Mouse (Mus musculus): ENCODE measurements around the gene Ntm. TPM values are rescaled to one million over a fixed set of nuclear protein-coding genes. Genes with fewer than 3 reads are reported as not detected.

The Ntm gene
- polyA plus RNA-seq, 1 experiment: not detected

DNA sequence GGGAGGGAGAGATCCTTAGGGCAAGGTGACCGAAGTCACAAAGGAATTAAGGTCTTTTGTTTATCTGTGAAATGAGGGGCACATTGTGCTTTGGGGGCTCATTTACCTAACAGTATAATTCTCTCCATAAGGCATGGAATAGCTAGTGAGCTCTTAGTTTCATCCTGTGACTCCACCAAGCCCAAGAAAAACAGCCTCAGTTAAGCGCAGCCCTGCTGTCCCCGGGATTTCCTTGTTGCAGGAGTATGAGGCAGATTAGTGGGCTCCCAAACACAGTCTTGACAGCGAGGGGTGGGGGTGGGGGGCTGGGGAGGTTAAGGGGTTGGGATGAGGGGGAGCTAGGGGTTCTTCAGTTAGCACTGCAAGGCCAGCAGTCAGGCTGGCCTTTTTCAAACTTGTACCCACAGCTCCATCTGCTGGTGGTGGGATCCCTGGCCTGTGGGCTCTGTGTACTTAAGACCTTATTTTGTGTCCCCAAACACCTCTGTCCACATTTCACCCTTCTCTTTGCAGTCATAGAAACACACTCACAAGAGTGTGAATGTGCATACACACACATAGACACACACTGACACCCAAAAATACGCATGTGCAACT, 504.9 kb downstream of the Ntm start:
- TF ChIP-seq USF1 (IDR thresholded peaks at IDR 0.05; ENCODE audit: low read depth) (no peak), E2F4 (IDR thresholded peaks at IDR 0.05; ENCODE audit: insufficient read depth) (no peak), POLR2A (IDR thresholded peaks at IDR 0.05; ENCODE audit: insufficient read length, low read depth) (no peak), REST (IDR thresholded peaks at IDR 0.05; ENCODE audit: insufficient read depth, insufficient read length) (no peak), MYOG (IDR thresholded peaks at IDR 0.05; ENCODE audit: control insufficient read depth in 1 of 3, insufficient read depth in 1 of 3, insufficient read length in 2 of 3, low read depth in 2 of 3) (no peak), MYOD1 (IDR thresholded peaks at IDR 0.05; ENCODE audit: control insufficient read depth in 1 of 3, insufficient read length in 2 of 3, low read depth in 2 of 3) (no peak), CEBPB (IDR thresholded peaks at IDR 0.05; ENCODE audit: insufficient read depth, poor library complexity, severe bottlenecking) (no peak), TCF3 (IDR thresholded peaks at IDR 0.05; ENCODE audit: insufficient read length, low read depth) (no peak), MAX (IDR thresholded peaks at IDR 0.05; ENCODE audit: low read depth) (no peak), POLR2AphosphoS2 (IDR thresholded peaks at IDR 0.05; ENCODE audit: insufficient read length, low read depth) (no peak), SRF (IDR thresholded peaks at IDR 0.05; ENCODE audit: control insufficient read depth, insufficient read length, low read depth) (no peak), TCF12 (IDR thresholded peaks at IDR 0.05; ENCODE audit: insufficient read depth, poor library complexity, severe bottlenecking) (no peak)
- H3K79me2 ChIP-seq (ENCODE audit: control insufficient read depth, insufficient read depth): no peaks in the 10 kb centered on the region
- no peak overlapping the region for H3ac ChIP-seq (ENCODE audit: control insufficient read depth, insufficient read length)
- H3K4me3 ChIP-seq: no peak overlapping the region
- no peak overlapping the region for H3K4me2 ChIP-seq (ENCODE audit: low read depth)
- no peaks in the 10 kb centered on the region for H3K27me3 ChIP-seq (ENCODE audit: control insufficient read depth, insufficient read depth, insufficient read length)
- H3K36me3 ChIP-seq (ENCODE audit: control insufficient read depth, insufficient read depth): no peaks in the 10 kb centered on the region

DNA sequence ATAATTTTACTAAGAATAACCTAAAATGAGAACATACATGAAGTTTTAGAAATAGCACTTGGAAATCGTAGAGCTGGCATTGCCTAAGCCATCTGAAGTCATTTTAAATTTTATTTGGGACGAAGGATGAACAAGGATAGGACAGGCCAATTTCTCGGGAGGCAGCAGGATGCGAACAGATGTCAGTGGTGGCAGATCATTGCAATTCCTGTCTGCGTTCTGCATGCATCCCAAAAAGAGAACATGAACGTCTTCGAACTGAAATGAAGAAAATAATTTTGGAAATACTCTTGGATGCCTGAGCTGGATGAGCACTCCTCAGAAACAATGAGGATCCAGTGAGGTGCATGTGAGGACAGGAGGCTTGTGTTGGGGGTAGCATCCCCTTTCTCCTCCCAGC, 506.9 kb downstream of the Ntm start:
- TF ChIP-seq MYOG (IDR thresholded peaks at IDR 0.05; ENCODE audit: control insufficient read depth in 1 of 3, insufficient read depth in 1 of 3, insufficient read length in 2 of 3, low read depth in 2 of 3) (no peak), USF1 (IDR thresholded peaks at IDR 0.05; ENCODE audit: low read depth) (no peak), E2F4 (IDR thresholded peaks at IDR 0.05; ENCODE audit: insufficient read depth) (no peak), SRF (IDR thresholded peaks at IDR 0.05; ENCODE audit: control insufficient read depth, insufficient read length, low read depth) (no peak), REST (IDR thresholded peaks at IDR 0.05; ENCODE audit: insufficient read depth, insufficient read length) (no peak), POLR2AphosphoS2 (IDR thresholded peaks at IDR 0.05; ENCODE audit: insufficient read length, low read depth) (no peak), POLR2A (IDR thresholded peaks at IDR 0.05; ENCODE audit: insufficient read length, low read depth) (no peak), TCF12 (IDR thresholded peaks at IDR 0.05; ENCODE audit: insufficient read depth, poor library complexity, severe bottlenecking) (no peak), CEBPB (IDR thresholded peaks at IDR 0.05; ENCODE audit: insufficient read depth, poor library complexity, severe bottlenecking) (no peak), TCF3 (IDR thresholded peaks at IDR 0.05; ENCODE audit: insufficient read length, low read depth) (no peak), MAX (IDR thresholded peaks at IDR 0.05; ENCODE audit: low read depth) (no peak), MYOD1 (IDR thresholded peaks at IDR 0.05; ENCODE audit: control insufficient read depth in 1 of 3, insufficient read length in 2 of 3, low read depth in 2 of 3) (no peak)
- Histone ChIP-seq H3ac (ENCODE audit: control insufficient read depth, insufficient read length) (no peak overlapping the region), H3K4me3 (no peak overlapping the region), H3K27me3 (ENCODE audit: control insufficient read depth, insufficient read depth, insufficient read length) (no peaks in the 10 kb centered on the region), H3K36me3 (ENCODE audit: control insufficient read depth, insufficient read depth) (no peaks in the 10 kb centered on the region), H3K4me2 (ENCODE audit: low read depth) (no peak overlapping the region), H3K79me2 (ENCODE audit: control insufficient read depth, insufficient read depth) (no peaks in the 10 kb centered on the region)

DNA sequence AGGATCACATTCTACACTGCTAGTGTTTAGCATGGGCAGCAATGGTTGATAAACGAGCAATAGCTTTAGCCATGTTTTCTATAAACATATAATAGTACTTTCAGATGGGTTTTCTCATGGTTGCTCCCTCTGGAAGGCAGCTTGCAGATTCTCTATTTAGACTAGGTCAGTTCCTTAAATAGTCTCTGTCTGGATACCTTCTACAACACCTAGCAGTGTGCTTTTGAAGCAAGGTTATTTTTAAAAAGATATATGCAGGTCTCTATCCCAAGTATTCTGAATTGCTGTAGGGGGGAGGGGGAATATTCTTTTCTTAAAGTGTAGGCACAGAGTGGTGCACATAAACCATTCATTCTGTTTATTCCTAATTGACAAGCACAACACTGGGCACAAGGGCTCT, 511.7 kb downstream of the Ntm start:
- no peak overlapping the region for H3ac ChIP-seq (ENCODE audit: control insufficient read depth, insufficient read length)
- H3K4me2 ChIP-seq (ENCODE audit: low read depth): no peak overlapping the region
- no peaks in the 10 kb centered on the region for H3K36me3 ChIP-seq (ENCODE audit: control insufficient read depth, insufficient read depth)
- no peak for TF ChIP-seq MYOD1 (IDR thresholded peaks at IDR 0.05; ENCODE audit: control insufficient read depth in 1 of 3, insufficient read length in 2 of 3, low read depth in 2 of 3)
- no peak for TF ChIP-seq CEBPB (IDR thresholded peaks at IDR 0.05; ENCODE audit: insufficient read depth, poor library complexity, severe bottlenecking)
- no peak for TF ChIP-seq MAX (IDR thresholded peaks at IDR 0.05; ENCODE audit: low read depth)
- TF ChIP-seq POLR2AphosphoS2 (IDR thresholded peaks at IDR 0.05; ENCODE audit: insufficient read length, low read depth): no peak
- no peak for TF ChIP-seq USF1 (IDR thresholded peaks at IDR 0.05; ENCODE audit: low read depth)
- no peak for TF ChIP-seq SRF (IDR thresholded peaks at IDR 0.05; ENCODE audit: control insufficient read depth, insufficient read length, low read depth)
- TF ChIP-seq POLR2A (IDR thresholded peaks at IDR 0.05; ENCODE audit: insufficient read length, low read depth): no peak
- TF ChIP-seq TCF3 (IDR thresholded peaks at IDR 0.05; ENCODE audit: insufficient read length, low read depth): no peak
- no peak for TF ChIP-seq E2F4 (IDR thresholded peaks at IDR 0.05; ENCODE audit: insufficient read depth)
- TF ChIP-seq REST (IDR thresholded peaks at IDR 0.05; ENCODE audit: insufficient read depth, insufficient read length): no peak
- no peak for TF ChIP-seq TCF12 (IDR thresholded peaks at IDR 0.05; ENCODE audit: insufficient read depth, poor library complexity, severe bottlenecking)
- no peak for TF ChIP-seq MYOG (IDR thresholded peaks at IDR 0.05; ENCODE audit: control insufficient read depth in 1 of 3, insufficient read depth in 1 of 3, insufficient read length in 2 of 3, low read depth in 2 of 3)
- H3K79me2 ChIP-seq (ENCODE audit: control insufficient read depth, insufficient read depth): no peaks in the 10 kb centered on the region
- no peak overlapping the region for H3K4me3 ChIP-seq
- no peaks in the 10 kb centered on the region for H3K27me3 ChIP-seq (ENCODE audit: control insufficient read depth, insufficient read depth, insufficient read length)

DNA sequence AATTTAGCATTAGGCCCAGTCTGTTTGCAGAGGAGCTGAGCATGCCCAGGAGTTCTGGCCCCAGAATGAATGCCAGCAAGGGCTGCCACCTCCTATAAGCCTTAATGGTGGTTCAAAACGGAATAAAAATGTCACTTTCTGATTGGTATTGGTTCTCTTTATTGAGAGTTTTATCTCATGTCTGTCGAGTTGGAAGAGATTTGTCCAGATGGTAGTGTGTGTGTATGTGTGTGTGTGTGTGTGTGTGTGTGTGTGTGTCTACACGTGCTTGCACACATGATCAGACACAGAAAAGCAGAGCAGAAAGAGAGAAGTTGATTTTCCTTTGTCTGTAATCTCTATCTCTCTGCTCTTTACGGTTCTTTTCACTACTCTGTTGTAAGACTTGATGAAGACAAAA, 518.9 kb downstream of the Ntm start:
- H3K36me3 ChIP-seq (ENCODE audit: control insufficient read depth, insufficient read depth): no peaks in the 10 kb centered on the region
- H3K4me2 ChIP-seq (ENCODE audit: low read depth): no peak overlapping the region
- TF ChIP-seq CEBPB (IDR thresholded peaks at IDR 0.05; ENCODE audit: insufficient read depth, poor library complexity, severe bottlenecking): no peak
- no peak for TF ChIP-seq SRF (IDR thresholded peaks at IDR 0.05; ENCODE audit: control insufficient read depth, insufficient read length, low read depth)
- no peak for TF ChIP-seq MYOG (IDR thresholded peaks at IDR 0.05; ENCODE audit: control insufficient read depth in 1 of 3, insufficient read depth in 1 of 3, insufficient read length in 2 of 3, low read depth in 2 of 3)
- TF ChIP-seq MYOD1 (IDR thresholded peaks at IDR 0.05; ENCODE audit: control insufficient read depth in 1 of 3, insufficient read length in 2 of 3, low read depth in 2 of 3): no peak
- no peak for TF ChIP-seq TCF12 (IDR thresholded peaks at IDR 0.05; ENCODE audit: insufficient read depth, poor library complexity, severe bottlenecking)
- TF ChIP-seq MAX (IDR thresholded peaks at IDR 0.05; ENCODE audit: low read depth): no peak
- no peak for TF ChIP-seq USF1 (IDR thresholded peaks at IDR 0.05; ENCODE audit: low read depth)
- no peak for TF ChIP-seq REST (IDR thresholded peaks at IDR 0.05; ENCODE audit: insufficient read depth, insufficient read length)
- TF ChIP-seq POLR2AphosphoS2 (IDR thresholded peaks at IDR 0.05; ENCODE audit: insufficient read length, low read depth): no peak
- TF ChIP-seq E2F4 (IDR thresholded peaks at IDR 0.05; ENCODE audit: insufficient read depth): no peak
- no peak for TF ChIP-seq POLR2A (IDR thresholded peaks at IDR 0.05; ENCODE audit: insufficient read length, low read depth)
- TF ChIP-seq TCF3 (IDR thresholded peaks at IDR 0.05; ENCODE audit: insufficient read length, low read depth): no peak
- no peaks in the 10 kb centered on the region for H3K27me3 ChIP-seq (ENCODE audit: control insufficient read depth, insufficient read depth, insufficient read length)
- no peak overlapping the region for H3ac ChIP-seq (ENCODE audit: control insufficient read depth, insufficient read length)
- no peaks in the 10 kb centered on the region for H3K79me2 ChIP-seq (ENCODE audit: control insufficient read depth, insufficient read depth)
- H3K4me3 ChIP-seq: no peak overlapping the region
